Mouse (Mus musculus): ENCODE results near the gene Timm22. TPM values are rescaled to one million over a fixed set of nuclear protein-coding genes. Genes with fewer than 3 reads are reported as not detected.

The Timm22 gene
- polyA plus RNA-seq, 1 experiment, result 17.4 TPM

- no peak for TF ChIP-seq POLR2A (IDR thresholded peaks at IDR 0.05; ENCODE audit: low read depth, low read length)
- WGBS, result 85% methylated on average over 5 of the region's 5 CpGs
- peak overlapping the region; percentile 19; the same call in 1 of the 2 replicates for H3K27ac ChIP-seq (ENCODE audit: insufficient read depth, low read depth, low read length)
Measured at GRCm38 (mm10) chr11:76364038-76364437, 42.7 kb upstream of the Timm22 start.

GRCm38 (mm10) chr11:76366720-76367119 is 40.0 kb upstream of the Timm22 start:
- Histone ChIP-seq H3K4me3 (ENCODE audit: insufficient read depth, low read depth, low read length) (no peak overlapping the region), H3K27me3 (replicated peaks; ENCODE audit: control insufficient read depth, insufficient read depth, low read length) (no peaks in the 10 kb centered on the region), H3K36me3 (ENCODE audit: control insufficient read depth, insufficient read depth, low read length) (no peaks in the 10 kb centered on the region), H3K27ac (ENCODE audit: insufficient read depth, low read depth, low read length) (no peak overlapping the region), H3K4me1 (ENCODE audit: control insufficient read depth, insufficient read depth, low read length) (no peaks in the 10 kb centered on the region)
- WGBS, result 90% methylated on average over 15 of the region's 15 CpGs
- no peak for DNase-seq
- TF ChIP-seq CTCF (conservative IDR thresholded peaks at IDR 0.05; ENCODE audit: insufficient read depth, insufficient read length, low read depth, low read length) (no peak), POLR2A (IDR thresholded peaks at IDR 0.05; ENCODE audit: low read depth, low read length) (no peak)

More at GRCm38 (mm10) chr11:76364038-76364437, 42.7 kb upstream of the Timm22 start:
- DNase-seq, result no peak
- no peaks in the 10 kb centered on the region for H3K36me3 ChIP-seq (ENCODE audit: control insufficient read depth, insufficient read depth, low read length)
- H3K27me3 ChIP-seq (replicated peaks; ENCODE audit: control insufficient read depth, insufficient read depth, low read length), result no peaks in the 10 kb centered on the region
- no peak overlapping the region for H3K4me3 ChIP-seq (ENCODE audit: insufficient read depth, low read depth, low read length)
- H3K4me1 ChIP-seq (ENCODE audit: control insufficient read depth, insufficient read depth, low read length), result no peaks in the 10 kb centered on the region

- Histone ChIP-seq H3K27ac (ENCODE audit: insufficient read depth, low read depth, low read length) (no peak overlapping the region), H3K27me3 (replicated peaks; ENCODE audit: control insufficient read depth, insufficient read depth, low read length) (no peaks in the 10 kb centered on the region), H3K36me3 (ENCODE audit: control insufficient read depth, insufficient read depth, low read length) (no peaks in the 10 kb centered on the region), H3K4me1 (ENCODE audit: control insufficient read depth, insufficient read depth, low read length) (peaks cover 4% of the 10 kb centered on the region; the same call in 1 of the 2 replicates), H3K4me3 (ENCODE audit: insufficient read depth, low read depth, low read length) (no peak overlapping the region)
- TF ChIP-seq CTCF (conservative IDR thresholded peaks at IDR 0.05; ENCODE audit: insufficient read depth, insufficient read length, low read depth, low read length), result no peak
- no peak for TF ChIP-seq POLR2A (IDR thresholded peaks at IDR 0.05; ENCODE audit: low read depth, low read length)
- DNase-seq, result no peak
Measured at GRCm38 (mm10) chr11:76370491-76370890, 36.3 kb upstream of the Timm22 start.

- TF ChIP-seq POLR2A (IDR thresholded peaks at IDR 0.05; ENCODE audit: low read depth, low read length) (no peak), CTCF (conservative IDR thresholded peaks at IDR 0.05; ENCODE audit: insufficient read depth, insufficient read length, low read depth, low read length) (no peak)
- DNase-seq, result peak; percentile 21
- H3K36me3 ChIP-seq (ENCODE audit: control insufficient read depth, insufficient read depth, low read length), result no peaks in the 10 kb centered on the region
- H3K27ac ChIP-seq (ENCODE audit: insufficient read depth, low read depth, low read length), result no peak overlapping the region
- WGBS, result 50% methylated on average over 2 of the region's 2 CpGs
- H3K4me1 ChIP-seq (ENCODE audit: control insufficient read depth, insufficient read depth, low read length), result peaks cover 4% of the 10 kb centered on the region; the same call in 1 of the 2 replicates
- no peak overlapping the region for H3K4me3 ChIP-seq (ENCODE audit: insufficient read depth, low read depth, low read length)
- H3K27me3 ChIP-seq (replicated peaks; ENCODE audit: control insufficient read depth, insufficient read depth, low read length), result no peaks in the 10 kb centered on the region
Measured at GRCm38 (mm10) chr11:76372120-76372519, 34.6 kb upstream of the Timm22 start.

- WGBS, result 65% methylated on average over 6 of the region's 6 CpGs
- Histone ChIP-seq H3K4me3 (ENCODE audit: insufficient read depth, low read depth, low read length) (no peak overlapping the region), H3K36me3 (ENCODE audit: control insufficient read depth, insufficient read depth, low read length) (no peaks in the 10 kb centered on the region), H3K27me3 (replicated peaks; ENCODE audit: control insufficient read depth, insufficient read depth, low read length) (no peaks in the 10 kb centered on the region), H3K27ac (ENCODE audit: insufficient read depth, low read depth, low read length) (no peak overlapping the region), H3K4me1 (ENCODE audit: control insufficient read depth, insufficient read depth, low read length) (peaks cover 4% of the 10 kb centered on the region; the same call in 1 of the 2 replicates)
- no peak for DNase-seq
- TF ChIP-seq CTCF (conservative IDR thresholded peaks at IDR 0.05; ENCODE audit: insufficient read depth, insufficient read length, low read depth, low read length) (no peak), POLR2A (IDR thresholded peaks at IDR 0.05; ENCODE audit: low read depth, low read length) (no peak)
Measured at GRCm38 (mm10) chr11:76372534-76372933, 34.2 kb upstream of the Timm22 start.

- H3K27ac ChIP-seq (ENCODE audit: insufficient read depth, low read depth, low read length), result peak overlapping the region; percentile 65
- TF ChIP-seq POLR2A (IDR thresholded peaks at IDR 0.05; ENCODE audit: low read depth, low read length) (no peak), CTCF (conservative IDR thresholded peaks at IDR 0.05; ENCODE audit: insufficient read depth, insufficient read length, low read depth, low read length) (no peak)
- no peak overlapping the region for H3K4me3 ChIP-seq (ENCODE audit: insufficient read depth, low read depth, low read length)
- H3K4me1 ChIP-seq (ENCODE audit: control insufficient read depth, insufficient read depth, low read length), result peaks cover 7% of the 10 kb centered on the region; the same call in 1 of the 2 replicates
- peak; percentile 79 for DNase-seq
- H3K36me3 ChIP-seq (ENCODE audit: control insufficient read depth, insufficient read depth, low read length), result no peaks in the 10 kb centered on the region
- no peaks in the 10 kb centered on the region for H3K27me3 ChIP-seq (replicated peaks; ENCODE audit: control insufficient read depth, insufficient read depth, low read length)
- WGBS, result 46% methylated on average over 17 of the region's 17 CpGs
Measured at GRCm38 (mm10) chr11:76374491-76375185, 32.1 kb upstream of the Timm22 start.

GRCm38 (mm10) chr11:76376425-76376824 is 30.3 kb upstream of the Timm22 start:
- WGBS, result 94% methylated on average over 3 of the region's 3 CpGs
- H3K4me3 ChIP-seq (ENCODE audit: insufficient read depth, low read depth, low read length), result no peak overlapping the region
- H3K27me3 ChIP-seq (replicated peaks; ENCODE audit: control insufficient read depth, insufficient read depth, low read length), result no peaks in the 10 kb centered on the region
- no peaks in the 10 kb centered on the region for H3K36me3 ChIP-seq (ENCODE audit: control insufficient read depth, insufficient read depth, low read length)
- peaks cover 7% of the 10 kb centered on the region; the same call in 1 of the 2 replicates for H3K4me1 ChIP-seq (ENCODE audit: control insufficient read depth, insufficient read depth, low read length)
- no peak overlapping the region for H3K27ac ChIP-seq (ENCODE audit: insufficient read depth, low read depth, low read length)
- DNase-seq, result no peak
- no peak for TF ChIP-seq CTCF (conservative IDR thresholded peaks at IDR 0.05; ENCODE audit: insufficient read depth, insufficient read length, low read depth, low read length)
- TF ChIP-seq POLR2A (IDR thresholded peaks at IDR 0.05; ENCODE audit: low read depth, low read length), result no peak

All from kidney, adult 2 months (tissue).